Mouse (Mus musculus) spleen, adult 12 weeks (tissue): Measurements from ENCODE around the gene Acta2.

Experiments
- DNase-seq: peaks from one replicate; pipeline ENCODE4 v3.0.0; 2022; ENCODE audit warnings: low spot score

The Acta2 gene

DNA sequence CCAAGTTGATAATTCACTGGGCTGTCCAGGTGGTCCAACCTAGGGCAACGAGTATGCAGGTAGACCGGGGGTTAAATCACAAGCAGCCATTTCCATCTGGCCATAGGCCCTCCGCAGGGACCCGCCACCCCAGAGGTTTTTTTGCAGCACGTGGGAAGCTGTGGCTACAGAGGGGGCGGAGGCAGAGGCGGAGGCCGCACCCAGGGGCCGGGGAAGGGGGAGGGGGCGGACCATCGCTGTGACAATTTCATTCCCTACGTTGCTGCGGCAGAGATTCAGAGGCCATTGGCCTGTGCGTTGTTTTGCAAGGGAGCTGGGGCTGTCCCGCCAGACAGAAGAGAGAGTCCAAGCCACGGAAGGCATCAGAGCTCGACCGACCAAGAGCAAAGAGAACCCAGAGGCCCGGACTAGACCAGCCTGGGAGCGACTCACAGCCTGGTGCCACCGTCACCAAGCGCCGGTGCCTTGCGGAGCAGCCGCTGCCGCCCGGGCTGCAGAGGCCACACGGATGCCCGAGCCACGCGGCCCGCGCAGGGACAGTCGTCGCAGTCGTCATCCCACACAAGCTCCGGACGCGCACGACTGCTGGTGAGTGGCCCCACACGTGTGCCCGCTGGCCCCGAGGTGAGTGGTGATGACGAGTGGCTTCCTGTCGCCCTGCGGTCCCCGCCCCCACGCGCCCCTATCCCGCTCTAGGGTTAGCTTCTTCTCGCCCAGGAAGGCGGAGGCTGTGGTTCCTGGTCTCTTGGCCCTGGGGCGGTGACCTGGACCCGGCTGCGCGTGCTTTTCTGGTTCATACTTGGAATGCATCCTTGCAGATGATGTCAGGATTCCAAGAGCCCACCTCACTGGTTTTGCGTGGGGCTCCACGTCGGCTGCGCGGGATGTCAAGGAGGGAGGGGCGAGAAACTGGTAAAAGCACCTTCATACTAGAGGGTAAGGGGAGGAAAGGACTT, 63.1 kb downstream of the Acta2 start, which contains the start of gene Stambpl1:
TSS of gene Stambpl1 (plus strand) at position 222 of the 956 bp plus-strand sequence.
- peak; percentile 61 for DNase-seq

DNA sequence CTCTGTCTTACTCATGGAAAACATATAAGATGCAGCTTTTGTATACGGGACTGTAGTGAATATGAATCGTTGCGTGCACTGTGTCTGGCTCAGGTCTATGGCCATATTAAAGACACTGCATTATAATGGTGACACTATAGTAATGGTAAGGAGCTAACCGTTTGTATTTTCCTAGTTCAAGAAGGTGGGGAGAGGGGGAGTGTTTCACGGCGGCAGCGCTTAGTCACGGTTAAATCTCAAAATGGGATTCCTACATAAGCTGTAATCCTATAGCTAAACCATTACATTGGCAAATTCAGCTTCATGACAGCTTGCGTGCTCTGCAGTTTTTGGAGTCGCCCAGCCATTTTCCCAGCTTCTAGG, 63.8 kb downstream of the Acta2 start:
- DNase-seq = no peak
